Mouse (Mus musculus) cerebellum, postnatal 25 days (tissue): Measurements from ENCODE around the gene Gpalpp1.

ENCODE experiments used
- DNase-seq, 2 experiments: peaks; one replicate each; pipeline ENCODE4 v3.0.0; 2021; ENCODE audit warnings: mixed read lengths in 2 of 2

Gene Gpalpp1

GRCm38 (mm10) chr14:76110396-76111221 is at the start of gene Gpalpp1, which contains the start of gene Nufip1:
Gene Gpalpp1 (minus strand): TSS chr14:76110760.
Gene Nufip1 (plus strand): TSS chr14:76110891.
- DNase-seq: peak; percentile 90 to 92

GRCm38 (mm10) chr14:76158192-76158785 is 47.7 kb upstream of the Gpalpp1 start:
- DNase-seq: no peak

- no peak for DNase-seq
Measured at GRCm38 (mm10) chr14:76153828-76154227, 43.3 kb upstream of the Gpalpp1 start.

GRCm38 (mm10) chr14:76153003-76153675 is 42.6 kb upstream of the Gpalpp1 start:
- DNase-seq: peak; percentile 24 to 29

GRCm38 (mm10) chr14:76152162-76153002 is 41.8 kb upstream of the Gpalpp1 start:
- DNase-seq: peak; percentile 96 to 98

- no peak for DNase-seq
Measured at GRCm38 (mm10) chr14:76151820-76152161, 41.2 kb upstream of the Gpalpp1 start.

GRCm38 (mm10) chr14:76151011-76151410 is 40.5 kb upstream of the Gpalpp1 start:
- peak in 1 of 2 experiments; percentile 18 for DNase-seq

- DNase-seq: no peak
Measured at GRCm38 (mm10) chr14:76150499-76150898, 39.9 kb upstream of the Gpalpp1 start.

- DNase-seq: peak; percentile 55 to 76
Measured at GRCm38 (mm10) chr14:76149531-76150179, 39.1 kb upstream of the Gpalpp1 start.

- DNase-seq: no peak
Measured at GRCm38 (mm10) chr14:76148294-76148693, 37.7 kb upstream of the Gpalpp1 start.

- no peak for DNase-seq
Measured at GRCm38 (mm10) chr14:76147061-76147460, 36.5 kb upstream of the Gpalpp1 start.

GRCm38 (mm10) chr14:76145868-76146267 is 35.3 kb upstream of the Gpalpp1 start:
- no peak for DNase-seq

- no peak for DNase-seq
Measured at GRCm38 (mm10) chr14:76145248-76145647, 34.7 kb upstream of the Gpalpp1 start.

GRCm38 (mm10) chr14:76134975-76135374 is 24.4 kb upstream of the Gpalpp1 start:
- DNase-seq: no peak

- no peak for DNase-seq
Measured at GRCm38 (mm10) chr14:76128174-76128573, 17.6 kb upstream of the Gpalpp1 start.

GRCm38 (mm10) chr14:76127311-76127710 is 16.8 kb upstream of the Gpalpp1 start:
- DNase-seq: no peak

- no peak for DNase-seq
Measured at GRCm38 (mm10) chr14:76122663-76123058, 12.1 kb upstream of the Gpalpp1 start.

- peak; percentile 36 to 62 for DNase-seq
Measured at GRCm38 (mm10) chr14:76121901-76122662, 11.5 kb upstream of the Gpalpp1 start.

- DNase-seq: no peak
Measured at GRCm38 (mm10) chr14:76120472-76120871, 9.9 kb upstream of the Gpalpp1 start.

- DNase-seq: no peak
Measured at GRCm38 (mm10) chr14:76118963-76119362, 8.4 kb upstream of the Gpalpp1 start.

- DNase-seq: no peak
Measured at GRCm38 (mm10) chr14:76115744-76116143, 5.2 kb upstream of the Gpalpp1 start.
